Mouse (Mus musculus): Measurements from ENCODE around the gene Clybl.

The Clybl gene

DNA sequence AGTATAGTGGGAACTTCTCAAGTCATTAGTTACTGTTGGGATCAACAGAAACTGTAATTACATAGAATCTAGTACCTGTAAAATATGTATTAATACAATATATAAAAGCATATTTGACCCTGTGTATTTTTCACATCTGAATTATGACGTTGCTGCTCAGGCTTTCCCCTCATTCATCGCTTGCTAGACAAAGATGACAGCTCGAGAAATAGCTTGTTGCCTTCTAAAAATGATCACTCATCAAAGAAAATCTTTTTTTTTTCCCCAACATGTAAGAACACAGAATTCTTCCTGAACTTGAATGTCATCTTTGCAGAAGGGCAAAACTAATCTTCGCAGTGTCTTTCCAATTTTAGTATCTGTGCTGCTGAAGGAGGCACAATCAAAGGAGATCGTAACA, 206.3 kb downstream of the Clybl start:
- DNase-seq (ENCODE audit: low spot score): no peak

DNA sequence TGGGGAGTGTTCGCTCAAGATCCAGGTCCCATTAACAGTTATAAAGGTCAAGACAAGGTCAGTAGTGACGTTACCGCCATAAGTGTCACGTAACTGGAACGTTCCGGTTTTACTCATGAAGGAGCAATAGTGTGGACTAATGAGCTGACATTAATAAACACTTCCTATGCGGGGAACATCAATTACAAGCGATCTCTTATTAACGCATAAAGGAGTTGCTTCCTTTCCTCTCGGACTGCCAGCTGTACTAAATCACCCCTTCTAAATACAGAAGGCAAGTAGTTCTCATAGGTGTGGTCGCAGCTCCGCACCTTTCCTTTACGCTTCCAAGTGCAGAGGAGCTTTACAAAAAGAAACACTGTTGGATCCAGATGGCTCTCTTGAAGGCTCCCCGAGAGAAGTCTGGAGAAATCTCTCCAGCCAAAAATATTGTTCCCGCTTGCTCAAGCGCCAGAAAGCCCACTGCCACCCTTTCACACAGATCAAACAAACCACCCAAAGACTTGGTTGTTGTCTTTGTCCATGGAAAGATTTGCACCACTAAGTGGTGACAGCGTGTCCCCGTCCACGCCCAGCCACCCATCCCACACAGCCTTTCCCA, 207.0 kb downstream of the Clybl start:
- DNase-seq (ENCODE audit: low spot score): no peak

DNA sequence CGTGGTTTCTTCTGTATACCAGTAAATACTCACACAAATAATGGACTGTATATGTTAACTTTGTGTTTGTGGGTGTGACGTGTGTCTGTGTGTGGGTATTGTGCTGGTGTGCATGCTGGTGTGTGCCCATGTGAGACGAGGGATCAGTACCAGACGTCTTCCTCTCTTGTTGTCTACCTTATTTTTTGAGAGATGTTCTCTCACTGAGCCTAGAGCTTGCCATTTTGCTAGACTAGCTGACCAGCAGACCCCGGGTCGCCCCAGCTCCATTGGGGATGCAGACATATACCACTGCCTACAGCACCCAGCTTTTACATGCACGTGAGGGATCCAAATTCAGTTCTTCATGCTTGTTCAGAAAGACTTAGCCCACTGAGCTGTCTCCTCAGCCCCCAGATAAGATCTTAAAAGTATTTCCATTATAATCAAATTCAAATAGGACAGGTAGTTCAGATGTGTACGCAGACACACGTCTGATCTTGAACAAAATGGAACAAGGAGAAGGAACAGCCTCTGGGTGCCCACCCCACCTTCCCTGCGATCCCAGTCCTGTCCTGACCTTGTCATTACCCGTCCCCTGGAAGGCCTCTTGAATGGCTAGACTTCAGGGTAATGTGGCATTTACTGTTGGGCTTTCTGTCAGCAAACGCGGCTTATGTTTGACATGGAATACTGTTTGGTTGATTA, 208.3 kb downstream of the Clybl start:
- no peak for DNase-seq (ENCODE audit: low spot score)

DNA sequence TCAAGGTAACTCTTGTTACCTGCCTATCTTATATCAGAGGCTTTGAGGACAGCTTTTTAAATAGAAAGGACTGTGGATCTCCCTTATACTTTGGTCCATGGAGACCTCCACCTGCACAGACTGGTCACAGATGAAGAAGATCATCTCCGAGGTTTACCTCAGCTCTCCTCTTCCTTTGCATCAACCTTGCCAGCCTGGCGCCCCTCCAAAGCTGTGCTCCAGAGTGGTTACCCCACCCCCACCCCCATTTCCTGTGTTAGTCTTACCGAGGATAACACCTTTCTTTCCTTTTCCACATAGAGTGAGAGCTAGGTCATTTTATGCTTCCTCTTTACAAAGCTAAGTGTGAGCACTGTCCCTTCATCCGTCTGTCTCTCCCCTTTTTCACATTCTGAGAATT, 209.4 kb downstream of the Clybl start:
- no peak for DNase-seq (ENCODE audit: low spot score)

DNA sequence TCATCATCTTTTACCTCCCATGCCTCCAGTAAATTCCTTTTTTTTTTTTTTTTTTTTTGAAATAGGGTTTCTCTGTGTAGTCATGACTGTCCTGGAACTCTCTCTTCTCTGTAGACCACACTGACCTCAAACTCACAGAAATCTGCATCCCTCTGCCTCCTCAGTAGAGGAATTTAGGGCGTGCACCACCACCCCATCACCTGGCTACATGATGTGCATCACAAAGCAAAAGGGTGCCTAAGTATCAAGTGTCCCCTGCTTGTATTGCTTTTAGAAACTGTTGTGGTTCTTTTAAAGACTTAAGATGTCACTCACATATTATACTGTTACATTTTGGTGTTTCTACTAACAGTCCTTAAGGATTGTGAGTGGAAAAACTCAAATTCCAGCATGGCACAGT, 211.6 kb downstream of the Clybl start:
- DNase-seq (ENCODE audit: low spot score): no peak

DNA sequence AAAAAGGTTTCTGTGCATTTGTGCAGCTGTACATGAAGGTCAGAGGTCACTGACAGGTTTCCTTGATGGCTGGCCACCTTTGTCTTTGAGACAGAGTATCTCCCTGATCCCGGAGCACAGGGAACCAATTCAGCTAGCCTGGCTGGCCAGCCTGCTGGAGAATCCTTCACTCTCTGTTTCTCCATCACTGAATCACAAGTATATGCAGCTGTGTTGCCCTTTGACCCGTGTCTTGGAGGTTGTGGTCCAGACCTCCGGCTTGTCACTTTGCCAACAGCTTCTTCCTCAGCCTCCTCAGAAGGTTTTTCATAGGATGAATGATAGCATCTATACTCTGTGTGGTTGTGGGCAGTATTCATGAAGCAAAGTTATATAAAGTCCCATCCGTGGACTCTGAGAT, 217.2 kb downstream of the Clybl start:
- DNase-seq (ENCODE audit: low spot score): no peak

DNA sequence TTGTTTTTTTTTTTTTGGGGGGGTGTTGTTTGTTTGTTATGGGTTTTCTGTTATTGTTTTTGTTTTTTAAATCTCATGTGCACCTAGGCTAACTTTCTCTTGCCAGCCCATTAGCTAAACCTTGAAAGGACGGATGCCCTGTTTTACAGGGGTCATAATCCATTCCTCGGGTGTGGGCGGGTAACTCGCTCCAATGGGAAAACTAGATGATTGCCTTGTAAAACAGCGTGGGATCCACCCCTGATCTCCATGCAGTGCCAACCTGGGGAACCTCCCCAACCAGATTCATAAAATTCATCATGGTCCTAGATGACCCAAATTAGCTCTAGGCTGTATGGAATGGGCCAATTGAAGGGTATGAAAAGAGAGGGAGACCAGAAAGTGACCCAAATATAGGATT, 218.4 kb downstream of the Clybl start:
- no peak for DNase-seq (ENCODE audit: low spot score)

DNA sequence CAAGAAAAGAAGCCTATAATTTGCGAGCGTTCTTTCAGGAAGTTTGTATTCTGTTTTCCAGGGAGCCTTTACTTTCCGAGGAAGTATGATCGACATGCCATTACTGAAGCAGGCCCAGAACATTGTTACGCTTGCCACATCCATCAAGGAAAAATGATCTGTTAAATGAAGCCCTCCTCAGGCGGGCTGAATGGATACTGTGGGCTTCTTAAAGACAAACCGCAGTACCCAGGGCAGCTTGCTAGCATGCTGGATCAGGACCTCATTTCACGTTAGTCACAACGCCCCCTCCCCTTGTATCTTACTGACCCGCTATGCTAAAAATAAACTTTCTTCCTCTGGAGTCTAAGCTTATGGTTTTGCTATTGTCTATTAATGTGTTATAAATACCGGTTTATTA, 220.4 kb downstream of the Clybl start:
- DNase-seq (ENCODE audit: low spot score): no peak

DNA sequence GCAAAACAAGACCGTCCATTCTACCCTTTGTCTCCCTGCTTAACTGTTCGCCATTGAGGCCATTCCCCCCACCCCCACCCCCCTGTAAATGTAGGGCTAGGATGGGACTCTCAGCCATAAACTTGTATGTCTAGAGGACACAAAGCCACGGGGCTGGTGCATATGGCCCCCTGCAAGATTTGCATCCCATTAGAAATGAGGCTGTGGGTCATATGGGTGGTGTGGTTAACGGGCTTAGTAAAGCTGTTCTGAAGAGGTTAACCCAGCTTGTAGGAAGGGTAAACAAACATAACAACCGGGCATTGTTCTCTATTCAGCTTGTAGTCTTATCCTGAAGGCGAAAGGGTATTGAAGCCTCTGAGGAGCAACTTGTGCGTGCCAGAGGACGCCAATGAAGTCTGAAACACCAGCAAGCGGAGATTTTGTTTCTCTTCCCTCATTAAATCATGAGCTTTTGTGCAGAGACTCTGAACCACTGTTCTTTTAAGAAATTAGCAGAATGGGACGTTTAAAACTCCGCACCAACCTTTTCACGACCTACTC, 221.3 kb downstream of the Clybl start:
- no peak for DNase-seq (ENCODE audit: low spot score)

DNA sequence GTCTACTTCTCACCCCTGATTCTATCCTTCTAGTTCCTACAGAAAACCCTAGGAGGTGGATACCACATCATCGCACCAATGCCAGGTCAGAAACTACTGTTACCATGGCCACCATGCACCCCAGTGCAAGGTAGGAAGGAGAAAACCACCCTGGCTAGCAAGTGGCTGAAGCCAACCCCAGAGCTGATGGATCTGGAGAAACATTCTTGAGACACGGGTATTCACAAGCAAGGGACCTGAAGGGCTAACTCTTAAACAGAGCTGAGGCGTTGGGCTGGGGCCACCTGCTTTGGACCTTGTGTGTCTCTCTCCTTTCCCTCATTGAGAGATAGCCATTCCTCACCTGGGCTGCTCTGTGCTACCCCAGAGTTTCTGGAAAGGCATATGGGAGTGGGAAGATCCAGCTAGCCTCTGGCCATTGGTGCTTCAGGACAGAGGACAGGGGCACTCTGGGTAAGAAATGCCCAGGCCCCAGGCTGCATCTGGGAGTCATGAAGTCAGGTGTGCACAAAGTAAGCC, 222.0 kb downstream of the Clybl start:
- DNase-seq (ENCODE audit: low spot score): no peak

DNA sequence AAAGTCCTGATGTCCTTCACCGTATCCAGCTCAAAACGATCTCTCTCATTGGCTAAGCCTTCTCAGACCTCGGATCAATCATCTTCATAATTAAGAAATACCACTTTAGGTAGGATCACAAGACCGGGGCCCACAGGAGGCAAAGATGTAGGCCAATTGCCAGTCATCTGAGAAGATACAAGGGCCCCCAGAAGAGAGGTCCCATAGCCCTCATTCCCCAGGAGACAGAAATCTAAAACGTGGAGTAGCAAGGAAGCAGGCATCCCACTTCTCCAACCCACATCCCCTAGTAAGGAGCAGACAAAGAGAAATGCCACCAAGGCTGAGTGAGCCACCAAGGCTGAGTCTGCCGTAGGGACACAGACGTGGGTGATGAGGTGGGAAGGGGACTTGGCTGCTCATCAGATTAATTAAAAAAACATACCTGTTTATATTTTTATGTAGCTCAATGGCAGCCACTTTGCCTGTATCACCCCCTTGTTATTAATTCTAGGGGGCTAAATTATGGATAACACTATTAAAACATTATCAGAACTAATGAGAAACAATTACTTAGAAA, 223.2 kb downstream of the Clybl start:
- DNase-seq (ENCODE audit: low spot score): no peak

DNA sequence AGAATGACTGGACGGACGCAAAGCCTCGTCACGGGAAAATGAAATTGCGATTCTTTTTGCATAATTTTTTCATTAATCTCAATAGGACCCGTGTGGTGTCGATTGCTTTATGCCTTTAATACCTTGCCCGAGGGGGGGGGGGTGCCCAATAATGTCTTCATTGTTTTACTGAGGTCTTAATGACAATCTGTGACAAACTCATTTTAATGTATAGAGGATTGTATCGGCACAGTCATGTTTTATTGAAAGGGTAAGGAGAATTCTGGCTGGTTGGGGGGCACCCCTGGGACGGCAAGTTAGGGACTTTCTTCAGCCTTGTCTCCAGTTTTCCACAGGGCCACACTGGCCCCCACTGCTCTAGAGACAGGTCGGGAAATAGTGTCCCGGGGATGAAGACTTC, 223.7 kb downstream of the Clybl start:
- no peak for DNase-seq (ENCODE audit: low spot score)

DNA sequence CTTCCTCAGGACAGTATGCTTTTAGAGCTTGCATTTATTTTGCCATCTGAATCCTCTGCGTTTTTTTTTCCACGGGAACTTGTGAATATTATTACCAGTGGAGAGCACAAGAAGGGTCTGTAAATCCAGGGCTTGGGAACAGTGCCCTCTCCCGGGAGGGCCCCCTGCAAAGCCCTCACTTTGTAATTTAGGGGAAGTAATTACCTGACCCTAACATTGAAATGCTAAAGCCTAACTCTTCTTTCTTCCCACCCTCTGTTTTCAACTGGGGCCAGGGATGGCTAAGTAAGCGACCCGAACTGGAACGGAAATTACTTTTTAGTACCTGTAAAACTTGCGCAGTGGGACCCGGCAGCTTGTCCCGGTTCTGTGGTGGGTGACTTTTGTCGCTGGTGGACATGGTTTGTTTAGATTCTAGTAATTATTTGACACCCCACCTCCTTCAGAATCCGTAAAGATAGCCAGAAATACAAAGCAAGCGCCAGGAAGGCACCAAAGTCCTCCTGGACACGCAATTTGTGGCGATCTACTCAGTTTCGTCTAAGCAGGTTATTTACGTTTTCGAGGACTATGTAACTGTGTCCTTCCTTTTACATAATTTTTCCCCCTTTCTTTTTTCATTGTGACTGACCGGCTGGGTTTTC, 224.5 kb downstream of the Clybl start:
- DNase-seq (ENCODE audit: low spot score): no peak

DNA sequence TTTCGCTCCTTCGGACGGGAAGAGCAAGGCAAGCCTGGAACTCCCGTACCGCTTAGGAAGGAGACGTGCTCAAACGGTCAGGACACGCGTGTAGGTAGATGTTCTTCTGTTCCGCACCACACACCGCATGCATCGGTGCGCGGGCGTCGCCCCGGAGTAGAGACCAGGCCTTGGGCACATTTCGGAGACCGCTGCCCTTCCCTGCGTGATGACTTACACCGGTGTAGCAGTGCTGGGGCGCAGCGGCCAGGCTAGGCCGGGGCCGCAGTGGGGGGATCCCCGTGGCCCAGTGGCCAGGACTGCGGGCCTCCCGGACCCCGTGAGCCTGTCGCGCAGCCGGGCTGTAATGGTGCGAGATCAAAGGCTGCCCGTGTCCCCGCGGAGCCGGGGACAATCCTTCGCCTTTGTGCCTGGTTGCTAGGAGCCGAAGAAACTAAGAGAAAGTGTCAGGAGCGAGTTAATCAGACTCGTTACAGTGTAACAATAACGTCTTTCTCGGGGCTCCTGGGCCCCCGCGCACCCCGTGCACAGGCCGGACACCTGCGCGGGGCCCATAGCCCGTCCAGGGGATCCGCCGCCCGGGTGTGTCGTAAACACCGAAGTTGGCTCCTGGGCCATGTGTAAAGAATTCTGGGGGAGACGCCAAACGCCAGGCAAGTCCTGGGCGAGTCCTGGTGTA, 225.2 kb downstream of the Clybl start:
- no peak for DNase-seq (ENCODE audit: low spot score)

DNA sequence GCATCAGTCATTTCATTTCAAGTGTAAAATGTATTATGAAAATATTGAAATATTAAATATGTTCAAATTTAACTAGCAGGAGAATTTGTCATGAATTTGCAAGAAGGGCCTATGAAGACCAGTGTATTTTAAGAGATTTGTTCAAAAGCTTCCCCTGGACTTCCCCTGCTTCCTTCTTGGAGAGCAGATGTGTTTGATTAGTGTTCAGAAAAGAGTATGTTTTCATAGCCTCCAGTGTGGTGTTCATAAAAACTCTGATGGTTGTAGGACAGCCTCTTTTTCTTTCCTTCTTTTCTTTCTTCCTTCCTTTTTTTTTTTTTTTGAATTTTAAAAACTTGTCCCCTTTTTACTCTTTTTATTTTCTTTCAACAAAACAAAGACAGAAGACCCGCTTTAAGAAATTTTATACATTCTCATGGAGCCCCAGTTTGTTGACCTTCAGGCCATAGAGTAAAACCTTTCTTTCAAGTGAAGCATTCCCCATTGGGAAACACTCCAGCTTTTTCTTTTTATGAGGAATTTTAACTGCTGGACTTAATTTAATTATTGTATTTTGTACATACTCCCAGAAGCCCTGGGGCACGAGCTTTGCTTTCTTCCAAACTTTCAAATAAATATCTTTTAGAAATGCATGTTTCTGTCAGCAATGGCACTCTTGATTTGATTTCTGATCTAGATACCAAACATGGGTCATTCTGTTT, 231.5 kb downstream of the Clybl start:
- no peak for DNase-seq (ENCODE audit: low spot score)

DNA sequence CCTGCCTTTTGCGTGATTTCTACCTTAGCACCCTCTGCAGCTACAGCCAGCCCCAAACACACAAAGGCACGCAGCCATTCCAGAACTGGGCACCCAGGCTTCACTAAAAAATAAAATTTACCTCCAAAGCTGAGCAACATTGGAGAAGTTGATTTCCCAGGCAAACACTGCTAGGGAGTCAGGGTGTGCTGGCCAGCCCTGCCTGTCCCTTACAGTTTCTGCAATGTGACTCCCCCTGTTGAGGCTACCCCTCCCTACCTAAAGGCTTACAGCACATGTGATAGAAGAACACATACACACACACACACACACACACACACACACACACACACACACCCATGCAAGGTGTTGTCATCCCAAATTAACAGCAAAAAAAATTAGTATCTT, 232.0 kb downstream of the Clybl start:
- no peak for DNase-seq (ENCODE audit: low spot score)

DNA sequence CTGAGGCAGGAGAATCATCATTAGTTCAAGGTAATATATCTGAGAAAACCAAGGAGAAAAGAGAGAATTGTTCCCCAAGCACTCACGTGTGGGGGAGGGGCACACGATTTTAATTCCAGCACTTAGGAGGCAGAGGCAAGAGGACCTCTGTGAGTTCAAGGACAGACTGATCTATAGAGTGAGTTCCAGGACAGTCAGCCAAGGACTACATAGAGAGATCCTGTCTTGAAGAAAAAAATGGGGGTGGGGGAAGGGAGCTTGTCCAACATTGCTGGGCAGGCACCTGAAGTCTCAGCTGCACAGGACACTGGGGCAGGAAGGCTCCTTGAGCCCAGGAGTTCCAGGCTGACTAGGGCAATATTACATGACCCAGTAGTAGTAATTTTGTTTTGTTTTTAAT, 233.3 kb downstream of the Clybl start:
- no peak for DNase-seq (ENCODE audit: low spot score)

DNA sequence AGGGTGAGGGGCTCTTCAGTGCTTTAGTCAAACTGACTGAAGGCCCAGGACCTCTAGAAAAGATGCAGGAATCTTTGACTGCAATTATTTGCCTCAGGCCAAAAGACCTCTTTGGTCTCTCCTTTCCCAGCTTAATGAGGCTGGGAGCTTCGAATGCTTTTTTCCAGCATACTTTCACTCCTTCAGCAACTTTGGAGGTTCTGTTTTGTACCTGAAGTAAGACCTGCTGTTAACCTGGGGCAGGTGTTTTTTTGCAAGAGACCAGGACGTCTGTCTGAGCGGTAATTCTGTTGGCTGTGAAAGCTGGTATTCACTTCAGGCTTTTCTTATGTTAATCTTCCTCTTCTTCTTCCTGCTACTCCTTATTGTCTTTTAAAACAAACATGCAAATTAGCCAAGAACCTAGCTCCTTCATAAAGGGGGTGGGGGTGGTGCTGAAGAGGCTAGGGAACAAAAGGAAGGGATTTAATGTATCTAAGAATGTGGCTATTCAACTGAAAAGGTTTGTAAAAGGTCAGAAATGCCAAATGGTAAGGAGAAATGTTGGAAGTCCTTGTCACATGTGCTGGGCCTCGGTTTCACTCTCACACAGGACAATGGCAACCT, 234.8 kb downstream of the Clybl start:
- DNase-seq (ENCODE audit: low spot score): no peak

DNA sequence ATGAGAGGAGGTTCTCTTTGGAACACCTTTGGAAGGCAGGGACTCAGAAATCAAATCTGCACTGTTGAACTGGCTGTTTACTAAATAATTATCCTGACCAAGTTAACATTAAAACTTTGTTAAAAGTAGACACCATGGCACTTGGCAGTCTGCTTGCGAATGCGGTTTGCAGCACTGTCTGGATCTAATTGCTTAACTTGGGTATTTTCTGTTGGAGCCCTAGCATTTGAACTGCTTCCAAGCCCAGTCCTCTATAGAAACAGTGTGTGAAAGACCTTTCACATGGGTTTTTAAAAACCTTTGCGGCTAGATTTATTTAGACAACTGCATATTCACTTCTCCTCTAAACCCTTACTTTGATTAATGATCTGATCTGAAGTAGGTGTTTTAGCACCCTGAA, 242.9 kb downstream of the Clybl start:
- no peak for DNase-seq (ENCODE audit: low spot score)

DNA sequence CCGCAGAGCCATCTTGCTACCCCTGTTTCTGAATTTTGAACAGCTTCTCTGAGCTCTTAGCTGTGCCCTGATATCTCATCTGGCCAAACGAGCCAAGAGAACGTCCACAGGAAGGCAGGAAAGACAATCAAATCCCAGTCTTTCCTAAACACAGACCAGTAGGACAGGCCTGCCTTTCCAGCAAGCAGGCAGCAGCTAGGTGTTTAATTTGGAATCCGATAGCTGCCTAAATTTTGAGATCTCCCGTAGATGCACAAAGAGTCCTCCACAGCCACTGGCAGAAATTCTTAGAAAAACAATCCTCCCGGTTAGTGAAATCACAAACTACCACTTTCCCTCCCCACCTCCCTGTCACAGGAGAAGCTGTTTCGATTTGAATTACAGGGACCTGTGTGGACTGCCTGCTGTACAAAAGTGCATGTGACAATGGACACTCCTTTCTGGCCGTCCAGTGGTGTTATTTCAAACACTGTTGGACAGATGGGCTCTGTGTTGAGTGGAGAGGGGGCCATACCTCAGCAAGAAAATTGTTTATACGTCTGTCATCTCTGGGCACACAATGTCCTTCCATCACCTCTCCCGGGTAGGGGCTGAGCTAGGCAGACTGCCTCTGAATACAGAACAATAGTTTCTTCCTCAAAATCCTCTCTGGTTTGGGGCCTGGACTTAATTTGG, 245.2 kb downstream of the Clybl start:
- DNase-seq (ENCODE audit: low spot score): no peak

DNA sequence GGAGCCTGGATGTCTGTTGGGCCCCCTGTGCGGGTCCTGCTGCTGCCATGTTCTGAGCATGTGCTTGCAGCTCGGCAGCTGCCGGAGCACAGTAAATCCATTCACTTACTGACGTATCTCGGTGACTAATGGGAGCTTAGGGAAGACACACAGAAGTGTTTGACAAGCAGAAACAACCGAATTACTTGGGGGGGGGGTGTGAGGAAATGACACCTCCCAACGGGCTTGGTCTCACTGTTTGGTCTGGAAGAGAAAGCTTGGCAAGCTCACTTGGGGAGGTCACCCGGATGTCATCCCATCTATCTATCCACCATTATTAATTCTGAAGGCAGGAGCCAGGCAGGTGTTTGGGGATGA, 245.7 kb downstream of the Clybl start:
- peak; percentile 13 for DNase-seq (ENCODE audit: low spot score)

All from MN1 (cell line).